Mouse (Mus musculus) lung, adult 2 months (tissue): ENCODE measurements around the gene Cpe.

Experiments used
- CTCF ChIP-seq: fragments of 200-500 bp; IDR thresholded peaks from 2 replicates; pipeline ENCODE4 v1.5.1; 2011; ENCODE audit warnings: mild to moderate bottlenecking, low read length, control low read depth; ENCODE audit not compliant: insufficient read depth
- POLR2A ChIP-seq: fragments of 200-500 bp; IDR thresholded peaks from 2 replicates; pipeline ENCODE4 v1.6.1; 2011; ENCODE audit warnings: low read depth, mild to moderate bottlenecking, control low read depth, low read length, borderline replicate concordance; ENCODE audit errors: extremely low read depth

GRCm38 (mm10) chr8:64548054-64548850, 144.6 kb downstream of the Cpe start:
- TF ChIP-seq CTCF (peak; percentile 22; the same call in 1 of the 2 replicates), POLR2A (no peak)
